Mouse (Mus musculus): ENCODE results near the gene Trappc2l. TPM values are rescaled to one million over a fixed set of nuclear protein-coding genes. Genes with fewer than 3 reads are reported as not detected.
"Not testable (repeated sequence)": the region's sequence is repeated elsewhere in the genome, so short reads cannot be mapped to it uniquely, and the experiment has no call there.

Trappc2l gene
- total RNA-seq (2022): 10 to 100 TPM; 38.7 to 49.7 (median 44.0) TPM

- DNase-seq (ENCODE audit: low spot score in 2 of 2): peak; percentile 93 to 95
Measured at GRCm38 (mm10) chr8:122611295-122612133, at the start of gene Trappc2l, which contains the start of gene Galns. Trappc2l (plus strand) TSS chr8:122611640. Galns (minus strand) TSS chr8:122611463.

GRCm38 (mm10) chr8:122564363-122565352 is 46.8 kb upstream of the Trappc2l start:
- DNase-seq (ENCODE audit: low spot score in 2 of 2): no peak

GRCm38 (mm10) chr8:122566766-122567165 is 44.7 kb upstream of the Trappc2l start:
- DNase-seq (ENCODE audit: low spot score in 2 of 2): no peak

GRCm38 (mm10) chr8:122567361-122568108 is 43.9 kb upstream of the Trappc2l start, which contains the start of gene Cdt1:
Cdt1 (plus strand) TSS chr8:122568015.
- peak; percentile 89 to 93 for DNase-seq (ENCODE audit: low spot score in 2 of 2)

- DNase-seq (ENCODE audit: low spot score in 2 of 2): no peak
Measured at GRCm38 (mm10) chr8:122568109-122568504, 43.3 kb upstream of the Trappc2l start.

- no peak for DNase-seq (ENCODE audit: low spot score in 2 of 2)
Measured at GRCm38 (mm10) chr8:122568881-122569309, 42.5 kb upstream of the Trappc2l start.

GRCm38 (mm10) chr8:122569329-122569728 is 42.1 kb upstream of the Trappc2l start:
- no peak for DNase-seq (ENCODE audit: low spot score in 2 of 2)

GRCm38 (mm10) chr8:122569996-122570395 is 41.4 kb upstream of the Trappc2l start:
- no peak for DNase-seq (ENCODE audit: low spot score in 2 of 2)

- DNase-seq (ENCODE audit: low spot score in 2 of 2): no peak
Measured at GRCm38 (mm10) chr8:122571153-122571552, 40.3 kb upstream of the Trappc2l start.

GRCm38 (mm10) chr8:122571750-122572267 is 39.6 kb upstream of the Trappc2l start:
- no peak for DNase-seq (ENCODE audit: low spot score in 2 of 2)

GRCm38 (mm10) chr8:122572751-122573150 is 38.7 kb upstream of the Trappc2l start:
- DNase-seq (ENCODE audit: low spot score in 2 of 2): no peak

- DNase-seq (ENCODE audit: low spot score in 2 of 2): not testable (repeated sequence)
Measured at GRCm38 (mm10) chr8:122573176-122573575, 38.3 kb upstream of the Trappc2l start.

GRCm38 (mm10) chr8:122573577-122573976 is 37.9 kb upstream of the Trappc2l start:
- DNase-seq (ENCODE audit: low spot score in 2 of 2): no peak

- no peak for DNase-seq (ENCODE audit: low spot score in 2 of 2)
Measured at GRCm38 (mm10) chr8:122574264-122574663, 37.2 kb upstream of the Trappc2l start.

GRCm38 (mm10) chr8:122574667-122575251 is 36.7 kb upstream of the Trappc2l start:
- no peak for DNase-seq (ENCODE audit: low spot score in 2 of 2)

GRCm38 (mm10) chr8:122575286-122575685 is 36.2 kb upstream of the Trappc2l start:
- no peak for DNase-seq (ENCODE audit: low spot score in 2 of 2)

- DNase-seq (ENCODE audit: low spot score in 2 of 2): no peak
Measured at GRCm38 (mm10) chr8:122575735-122576647, 35.4 kb upstream of the Trappc2l start.

- peak; percentile 92 to 93 for DNase-seq (ENCODE audit: low spot score in 2 of 2)
Measured at GRCm38 (mm10) chr8:122576648-122577022, 34.8 kb upstream of the Trappc2l start, which contains the start of gene Aprt. Aprt (minus strand) TSS chr8:122576909.

- no peak for DNase-seq (ENCODE audit: low spot score in 2 of 2)
Measured at GRCm38 (mm10) chr8:122577116-122577515, 34.3 kb upstream of the Trappc2l start.

Measured in gastrocnemius, adult 8-10 months (tissue).